Mouse (Mus musculus) adipocyte (in vitro differentiated cells): ENCODE measurements around the gene Srgap3.
A peak's percentile ranks its signal among the peaks of the same experiment; 100 is the strongest.

Source experiments
- DNase-seq: peaks from one replicate; pipeline ENCODE4 v3.0.0-alpha.2; 2016; ENCODE audit warnings: low spot score

Gene Srgap3

GRCm38 (mm10) chr6:112946895-112947436, at the start of gene Srgap3:
Gene Srgap3 (minus strand): TSS chr6:112947266.
- DNase-seq = peak; percentile 85

- no peak for DNase-seq
These were observed 48.6 kb upstream of the Srgap3 start for GRCm38 (mm10) chr6:112995708-112996107.

- no peak for DNase-seq
These were observed 43.1 kb upstream of the Srgap3 start for GRCm38 (mm10) chr6:112990119-112990518.

GRCm38 (mm10) chr6:112985362-112986314, 38.6 kb upstream of the Srgap3 start:
- no peak for DNase-seq

GRCm38 (mm10) chr6:112982241-112982640, 35.2 kb upstream of the Srgap3 start:
- no peak for DNase-seq

GRCm38 (mm10) chr6:112978947-112979346, 31.9 kb upstream of the Srgap3 start:
- DNase-seq = no peak

- DNase-seq = no peak
These were observed 30.2 kb upstream of the Srgap3 start for GRCm38 (mm10) chr6:112977246-112977645.

- DNase-seq = no peak
These were observed 29.5 kb upstream of the Srgap3 start for GRCm38 (mm10) chr6:112976541-112976940.

- DNase-seq = no peak
These were observed 29.1 kb upstream of the Srgap3 start for GRCm38 (mm10) chr6:112976136-112976535.

- DNase-seq = no peak
These were observed 27.0 kb upstream of the Srgap3 start for GRCm38 (mm10) chr6:112973786-112974720.

- DNase-seq = no peak
These were observed 26.0 kb upstream of the Srgap3 start for GRCm38 (mm10) chr6:112972858-112973631.

- no peak for DNase-seq
These were observed 25.1 kb upstream of the Srgap3 start for GRCm38 (mm10) chr6:112972127-112972526.

- DNase-seq = no peak
These were observed 24.2 kb upstream of the Srgap3 start for GRCm38 (mm10) chr6:112971116-112971768.

GRCm38 (mm10) chr6:112967359-112967758, 20.3 kb upstream of the Srgap3 start:
- DNase-seq = no peak

GRCm38 (mm10) chr6:112958360-112958759, 11.3 kb upstream of the Srgap3 start:
- no peak for DNase-seq

GRCm38 (mm10) chr6:112957583-112958280, 10.7 kb upstream of the Srgap3 start:
- DNase-seq = no peak

- no peak for DNase-seq
These were observed 8.7 kb upstream of the Srgap3 start for GRCm38 (mm10) chr6:112955773-112956172.

- no peak for DNase-seq
These were observed 6.8 kb upstream of the Srgap3 start for GRCm38 (mm10) chr6:112953905-112954304.

GRCm38 (mm10) chr6:112951254-112951653, 4.2 kb upstream of the Srgap3 start:
- DNase-seq = no peak
